14 mouse cellular contexts compared by ENCODE assay signal in the genomic region with DNA sequence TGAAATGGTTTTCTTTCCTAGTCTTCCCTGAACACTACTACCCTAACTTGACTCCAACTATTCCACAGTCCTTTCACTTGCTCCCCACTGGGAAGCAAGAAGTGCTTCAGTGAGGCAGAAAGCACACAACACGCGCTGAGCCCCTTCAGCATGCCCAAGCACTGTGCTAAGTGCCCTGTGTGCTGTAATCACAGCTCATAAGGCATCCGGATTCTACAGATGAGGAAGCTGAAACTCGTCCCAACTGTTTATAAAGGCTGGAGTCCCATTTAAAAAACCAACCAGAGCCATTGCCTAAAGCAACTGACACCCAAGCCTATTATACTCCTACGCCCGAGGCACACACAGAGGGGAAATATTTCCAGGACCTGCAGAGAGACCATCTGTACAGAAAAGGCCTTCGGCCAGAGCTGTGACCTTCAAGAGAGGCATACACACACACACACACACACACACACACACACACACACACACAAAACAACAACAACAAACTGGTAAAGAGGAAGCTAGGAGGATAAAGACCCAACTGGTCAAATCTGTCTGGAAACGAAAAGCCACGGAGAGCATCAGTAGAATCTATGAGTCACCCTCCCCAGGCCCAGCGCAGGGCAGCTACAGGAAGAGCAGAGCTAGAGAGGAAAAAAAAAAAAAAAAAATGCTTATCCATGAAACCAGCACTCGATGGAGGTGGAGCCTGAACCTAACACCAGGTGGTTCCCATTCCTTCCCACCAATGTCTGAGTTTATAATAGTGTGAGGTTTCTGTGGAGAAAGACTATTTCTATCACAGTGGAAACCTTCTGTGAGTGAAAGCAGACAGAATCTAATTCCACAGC.
A peak's percentile ranks its signal among the peaks of the same experiment; 100 is the strongest.
DNase-seq lines count a peak whose midpoint lies in the region; ATAC-seq and TF ChIP-seq lines count a peak whose summit lies in the region.
"Had no signal": no experiment of that assay in that cellular context is flagged by ENCODE, and none has a peak within 500 bp of the region (broad histone marks: within the 10 kb centered on the region; RNA-seq: fewer than 3 reads in every experiment).

No protein-coding gene starts in this region.

- ATAC-seq in kidney, postnatal 0 days (replicated peaks; ENCODE audit: low FRiP score, low read depth): peak; percentile 58; the same call in 1 of the 2 replicates
- ATAC-seq in embryonic facial prominence, embryonic 14.5 days (ENCODE audit: low read depth): peak; percentile 86
- ATAC-seq: activated CD4-positive, CD25-positive, alpha-beta regulatory T cell, adult 4 months had no signal

- H3K4me2 ChIP-seq in kidney, postnatal 0 days (ENCODE audit: low read length): no peak overlapping the region
- no peak overlapping the region for H3K4me2 ChIP-seq in embryonic facial prominence, embryonic 14.5 days (ENCODE audit: low read depth, low read length)
- H3K4me2 ChIP-seq: embryonic facial prominence, embryonic 13.5 days; heart, embryonic 15.5 days had no signal

- H3K4me1 ChIP-seq in kidney, postnatal 0 days (replicated peaks; ENCODE audit: insufficient read depth, low read length): no peaks in the 10 kb centered on the region
- H3K4me1 ChIP-seq in embryonic facial prominence, embryonic 14.5 days (ENCODE audit: control insufficient read depth, insufficient read depth, low read length): no peaks in the 10 kb centered on the region
- H3K4me1 ChIP-seq: heart, embryonic 15.5 days had no signal

- H3K27me3 ChIP-seq in kidney, postnatal 0 days (ENCODE audit: insufficient read depth, low read length): no peaks in the 10 kb centered on the region
- no peaks in the 10 kb centered on the region for H3K27me3 ChIP-seq in embryonic facial prominence, embryonic 14.5 days (replicated peaks; ENCODE audit: control insufficient read depth, insufficient read depth, low read length)
- H3K27me3 ChIP-seq: embryonic facial prominence, embryonic 13.5 days; heart, embryonic 15.5 days had no signal

- H3K27ac ChIP-seq in kidney, postnatal 0 days: peak overlapping the region; percentile 50; the same call in 1 of the 2 replicates
- peak overlapping the region; percentile 52; the same call in 1 of the 2 replicates for H3K27ac ChIP-seq in embryonic facial prominence, embryonic 14.5 days (replicated peaks; ENCODE audit: low read depth, low read length)
- H3K27ac ChIP-seq: embryonic facial prominence, embryonic 13.5 days; heart, embryonic 15.5 days; macrophage had no signal

- DNase-seq in kidney, postnatal 0 days (ENCODE audit: low spot score): peak; percentile 66
- no peak for DNase-seq in kidney, postnatal 25 days
- DNase-seq in Muller cell, postnatal 12 days (ENCODE audit: inconsistent ontology term): peak; percentile 0
- DNase-seq in cerebellum, adult 11-12 months: peak; percentile 90
- peak; percentile 71 for DNase-seq in embryonic facial prominence, embryonic 14.5 days (ENCODE audit: low spot score)
- no peak for DNase-seq in layer of hippocampus, postnatal 25 days (ENCODE audit: extremely low spot score in 1 of 2, low spot score in 1 of 2)
- no peak for DNase-seq in layer of hippocampus, adult 8-10 months (ENCODE audit: low spot score in 2 of 2)
- DNase-seq: kidney, adult 18-20 months; right cerebral cortex, postnatal 4 days had no signal

- H3K36me3 ChIP-seq in kidney, postnatal 0 days (ENCODE audit: insufficient read depth, low read length): no peaks in the 10 kb centered on the region
- H3K36me3 ChIP-seq in embryonic facial prominence, embryonic 14.5 days (ENCODE audit: control insufficient read depth, insufficient read depth, low read length): no peaks in the 10 kb centered on the region
- H3K36me3 ChIP-seq: embryonic facial prominence, embryonic 13.5 days; G1E; heart, embryonic 15.5 days had no signal

- H3K4me3 ChIP-seq in kidney, postnatal 0 days (replicated peaks; ENCODE audit: low read depth, low read length): no peak overlapping the region
- no peak overlapping the region for H3K4me3 ChIP-seq in embryonic facial prominence, embryonic 14.5 days (ENCODE audit: low read depth, low read length)
- H3K4me3 ChIP-seq: embryonic facial prominence, embryonic 13.5 days; heart, embryonic 15.5 days had no signal

- H3K9me3 ChIP-seq in kidney, postnatal 0 days (replicated peaks; ENCODE audit: low read length): no peaks in the 10 kb centered on the region
- 0 out of 2 replicates have a peak, but pooled peaks cover 3% of the 10 kb centered on the region for H3K9me3 ChIP-seq in embryonic facial prominence, embryonic 14.5 days (ENCODE audit: control insufficient read depth, low read length)
- H3K9me3 ChIP-seq: embryonic facial prominence, embryonic 13.5 days; heart, embryonic 15.5 days had no signal

- no peak for TF ChIP-seq CTCF in kidney, postnatal 0 days (IDR thresholded peaks at IDR 0.05; ENCODE audit: low read depth)

- no peak overlapping the region for H3K9ac ChIP-seq in kidney, postnatal 0 days (ENCODE audit: low read depth, low read length)
- no peak overlapping the region for H3K9ac ChIP-seq in embryonic facial prominence, embryonic 14.5 days (ENCODE audit: low read depth, low read length)
- H3K9ac ChIP-seq: embryonic facial prominence, embryonic 13.5 days; heart, embryonic 15.5 days had no signal

- 36% methylated on average over 11 of the region's 11 CpGs for WGBS in kidney, postnatal 0 days
- 52% methylated on average over 11 of the region's 11 CpGs for WGBS in embryonic facial prominence, embryonic 14.5 days

Comparison
In these comparisons a context has a peak if more than half of its experiments do, and no peak if none do; other contexts are left out.
1. DNase-seq: peak in kidney, postnatal 0 days (single experiment), Muller cell, postnatal 12 days (single experiment), cerebellum, adult 11-12 months (single experiment) and embryonic facial prominence, embryonic 14.5 days (single experiment); none in kidney, postnatal 25 days (0 of 2), layer of hippocampus, postnatal 25 days (0 of 2) and layer of hippocampus, adult 8-10 months (0 of 2).